Mouse (Mus musculus) embryonic fibroblast, embryonic 13.5 days (primary cell): ENCODE measurements around the gene Bloc1s3.

Experiments used
- CTCF ChIP-seq: IDR thresholded peaks from 2 replicates; pipeline ENCODE4 v1.5.1; 2011; ENCODE audit warnings: mild to moderate bottlenecking, control low read depth, low read length, moderate library complexity, borderline replicate concordance; ENCODE audit not compliant: insufficient read depth
- POLR2A ChIP-seq: IDR thresholded peaks from 2 replicates; pipeline ENCODE4 v1.6.1; 2011; ENCODE audit warnings: low read depth, mild to moderate bottlenecking, control low read depth, low read length, moderate library complexity

GRCm38 (mm10) chr7:19506969-19507611, 1.1 kb downstream of the Bloc1s3 start:
- no peak for TF ChIP-seq CTCF
- TF ChIP-seq POLR2A: 0 out of 2 replicates have a peak, but pooled peaks have one; percentile 24
